Mouse (Mus musculus): ENCODE data around the gene Gpr142.

DNA sequence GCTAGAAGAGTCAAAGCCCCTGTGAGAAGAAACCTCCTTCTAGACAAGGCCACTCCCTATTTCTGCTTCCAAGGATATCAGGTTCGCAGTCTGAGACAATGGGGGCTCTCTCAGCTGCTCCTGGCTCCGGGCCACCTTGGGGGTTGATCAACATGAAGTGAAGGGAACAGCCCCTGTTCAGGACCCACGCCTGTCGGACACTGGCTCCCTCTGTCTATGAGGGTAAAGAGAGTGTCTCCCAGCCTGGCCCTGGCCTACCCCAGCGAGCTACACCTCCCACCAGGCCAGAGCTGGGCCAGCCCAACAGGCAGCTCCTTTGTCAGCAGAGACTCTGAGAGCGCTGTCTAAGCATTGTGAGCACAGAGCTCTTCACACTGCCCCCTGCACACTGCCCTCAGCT lies 28.8 kb upstream of the Gpr142 start:
- TF ChIP-seq HCFC1 (IDR thresholded peaks at IDR 0.05; ENCODE audit: borderline replicate concordance, insufficient read depth, low read length) (no peak), ZC3H11A (IDR thresholded peaks at IDR 0.05; ENCODE audit: borderline replicate concordance, low read depth, low read length) (no peak)

Data from ES-E14 (cell line).